Mouse (Mus musculus) G1E (cell line): ENCODE measurements around the gene Srxn1. TPM values are rescaled to one million over a fixed set of nuclear protein-coding genes. Genes with fewer than 3 reads are reported as not detected.
"Not testable (repeated sequence)": the region's sequence is repeated elsewhere in the genome, so short reads cannot be mapped to it uniquely, and the experiment has no call there.

ENCODE experiments used
- ATAC-seq: 2 replicates; pipeline ENCODE4 v1.8.0; 2016; ENCODE audit warnings: mild to moderate bottlenecking; ENCODE audit not compliant: insufficient number of reproducible peaks, poor library complexity, low FRiP score, severe bottlenecking; ENCODE audit errors: extremely low read depth
- DNase-seq: peaks from one replicate; pipeline ENCODE4 v3.0.0; 2012; ENCODE audit warnings: low spot score
- H3K27me3 ChIP-seq: 2 replicates; pipeline ENCODE4 v1.6.1; 2012; ENCODE audit warnings: mild to moderate bottlenecking, low read length, inconsistent platforms; ENCODE audit not compliant: insufficient read depth
- H3K36me3 ChIP-seq: replicated peaks from 2 replicates; pipeline ENCODE3; 2012; ENCODE audit warnings: mild to moderate bottlenecking, inconsistent platforms
- H3K4me1 ChIP-seq: 2 replicates; pipeline ENCODE4 v1.6.1; 2012; ENCODE audit warnings: low read depth, low read length, inconsistent platforms, mixed read lengths; ENCODE audit not compliant: insufficient read depth
- H3K4me3 ChIP-seq: 2 replicates; pipeline ENCODE4 v1.5.1; 2012; ENCODE audit warnings: low read depth, mild to moderate bottlenecking, inconsistent platforms, low read length, moderate library complexity, mixed read lengths
- H3K9me3 ChIP-seq: replicated peaks from 2 replicates; pipeline ENCODE4 v1.6.1; 2012; ENCODE audit warnings: inconsistent platforms
- CTCF ChIP-seq: IDR thresholded peaks from 2 replicates; pipeline ENCODE4 v1.5.1; 2012; ENCODE audit warnings: low read depth, low read length, inconsistent platforms, mixed read lengths
- GATA1 ChIP-seq: IDR thresholded peaks from 2 replicates; pipeline ENCODE4 v1.6.1; 2012; ENCODE audit warnings: borderline replicate concordance, low read length, inconsistent platforms, mixed read lengths
- GATA2 ChIP-seq: IDR thresholded peaks from 2 replicates; pipeline ENCODE4 v1.6.1; 2012; ENCODE audit warnings: low read depth, low read length, inconsistent platforms, borderline replicate concordance
- POLR2AphosphoS5 ChIP-seq: IDR thresholded peaks from 2 replicates; pipeline ENCODE4 v1.6.1; 2012; ENCODE audit warnings: low read depth, low read length, inconsistent platforms; ENCODE audit not compliant: insufficient replicate concordance
- TAL1 ChIP-seq: conservative IDR thresholded peaks from 2 replicates; pipeline ENCODE4 v1.6.1; 2012; ENCODE audit warnings: low read depth, low read length, inconsistent platforms, mixed read lengths
- polyA plus RNA-seq: library from polyadenylated mRNA; stranded (reverse); fragments of >175 nt; gene quantifications from 2 replicates; pipeline ENCODE4 v1.2.3, GENCODE M21; 2012
- total RNA-seq, 2 experiments: library from RNA; stranded (forward) in 1 of 2; stranded (reverse) in 1 of 2; fragments of 200-1000 nt in 1 of 2; fragments of >200 nt in 1 of 2; fragmentation: Nextera tagmentation in 1 of 2; gene quantifications; 2 replicates each; pipeline ENCODE4 v1.2.3; 2014 to 2017

Gene Srxn1
- total RNA-seq (2014; fragmentation: Nextera tagmentation) (2.9 and 5.5 TPM in 2 replicates), total RNA-seq (2017) (17.8 and 21.0 TPM in 2 replicates), polyA plus RNA-seq (2.5 and 4.0 TPM in 2 replicates)

- peaks cover 25% of the 10 kb centered on the region for H3K27me3 ChIP-seq
- peak; percentile 74 for DNase-seq
- peak; percentile 80 for ATAC-seq
- TF ChIP-seq GATA2: no peak
- no peak for TF ChIP-seq TAL1
- no peak for TF ChIP-seq POLR2AphosphoS5
- no peak for TF ChIP-seq GATA1
- no peak for TF ChIP-seq CTCF
- H3K4me3 ChIP-seq: peak within 1 kb of the TSS; percentile 68
- peaks cover 8% of the 10 kb centered on the region for H3K4me1 ChIP-seq
- peaks cover 11% of the 10 kb centered on the region for H3K36me3 ChIP-seq
- no peaks in the 10 kb centered on the region for H3K9me3 ChIP-seq
Observed at GRCm38 (mm10) chr2:152105318-152106224, at the start of gene Srxn1. Gene Srxn1 (plus strand): TSS chr2:152105516.

DNA sequence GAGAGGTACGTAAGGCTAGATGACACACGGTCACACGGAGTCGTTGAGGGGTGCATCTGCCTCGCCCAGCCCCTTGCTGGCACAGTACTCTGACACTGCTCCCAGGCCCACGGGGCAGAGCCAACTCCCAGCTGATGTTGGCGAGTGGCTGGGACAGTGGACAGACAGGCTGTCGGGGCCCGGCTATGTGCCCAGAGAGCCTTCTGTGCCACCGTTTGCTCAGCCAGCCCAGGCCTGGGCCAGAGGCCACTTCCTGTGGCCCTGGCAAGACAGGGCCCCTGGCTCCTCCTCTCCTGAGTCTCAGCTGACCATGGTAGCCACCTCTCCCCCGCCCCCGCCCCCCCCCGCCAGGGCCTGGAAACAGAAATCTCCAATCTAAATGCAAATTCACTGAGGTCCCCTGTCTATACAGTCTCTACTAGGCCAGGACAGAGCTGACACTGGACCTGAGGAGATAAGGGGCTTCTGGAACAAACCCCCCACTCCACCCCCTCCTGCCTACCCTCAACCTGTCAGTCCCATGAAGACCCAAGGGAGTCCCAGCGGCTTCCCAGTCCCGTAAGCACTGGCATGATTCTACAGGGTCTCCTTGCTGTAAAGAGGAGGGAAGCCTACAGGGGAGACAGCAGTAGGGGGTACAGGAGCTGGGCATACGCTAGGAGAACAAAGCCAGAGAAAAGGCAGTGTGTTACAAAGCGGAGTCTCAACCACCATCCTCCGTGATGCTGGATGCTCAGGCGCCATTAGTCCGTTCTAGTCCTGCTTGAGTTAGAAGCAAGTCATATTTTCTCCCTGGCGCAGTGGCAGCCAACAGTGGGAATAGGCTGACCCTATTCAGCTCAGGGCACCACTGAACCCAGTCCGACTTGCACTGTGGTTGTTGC lies 48.7 kb upstream of the Srxn1 start:
- no peaks in the 10 kb centered on the region for H3K4me1 ChIP-seq
- TF ChIP-seq CTCF (no peak), TAL1 (no peak), GATA2 (no peak), POLR2AphosphoS5 (no peak)
- ATAC-seq (no peak), DNase-seq (no peak)
- peaks cover 19% of the 10 kb centered on the region for H3K27me3 ChIP-seq
- no peaks in the 10 kb centered on the region for H3K36me3 ChIP-seq
- no peaks in the 10 kb centered on the region for H3K9me3 ChIP-seq
- H3K4me3 ChIP-seq: no peak overlapping the region

DNA sequence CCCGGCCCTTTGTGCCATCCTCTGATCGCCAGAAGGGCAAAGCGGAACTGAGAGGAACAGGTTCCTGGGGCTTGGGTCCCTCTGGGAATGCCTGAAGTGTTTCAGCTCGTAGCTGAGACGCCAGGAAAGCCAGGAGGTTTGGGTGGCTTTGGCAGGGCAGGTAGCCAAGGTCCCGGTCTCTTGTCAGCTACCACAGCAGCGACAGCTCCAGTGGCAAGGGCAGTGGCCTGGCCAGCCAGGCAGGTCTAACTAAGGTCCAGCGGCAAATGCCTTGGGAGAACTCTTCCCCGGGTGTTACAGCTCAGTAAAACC lies 48.1 kb upstream of the Srxn1 start:
- Histone ChIP-seq H3K36me3 (no peaks in the 10 kb centered on the region), H3K27me3 (peaks cover 19% of the 10 kb centered on the region), H3K4me1 (no peaks in the 10 kb centered on the region), H3K4me3 (no peak overlapping the region), H3K9me3 (no peaks in the 10 kb centered on the region)
- TF ChIP-seq GATA1 (no peak), CTCF (no peak), POLR2AphosphoS5 (no peak), GATA2 (no peak)
- no peak for ATAC-seq
- no peak for DNase-seq

DNA sequence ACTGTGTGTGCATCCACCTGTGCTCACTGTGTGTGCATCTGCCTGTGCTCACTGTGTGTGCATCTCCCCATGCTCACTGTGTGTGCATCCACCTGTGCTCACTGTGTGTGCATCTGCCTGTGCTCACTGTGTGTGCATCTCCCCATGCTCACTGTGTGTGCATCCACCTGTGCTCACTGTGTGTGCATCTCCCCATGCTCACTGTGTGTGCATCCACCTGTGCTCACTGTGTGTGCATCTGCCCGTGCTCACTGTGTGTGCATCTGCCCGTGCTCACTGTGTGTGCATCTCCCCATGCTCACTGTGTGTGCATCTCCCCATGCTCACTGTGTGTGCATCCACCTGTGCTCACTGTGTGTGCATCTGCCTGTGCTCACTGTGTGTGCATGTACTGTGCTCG lies 42.5 kb upstream of the Srxn1 start:
- not testable (repeated sequence) for H3K9me3 ChIP-seq, H3K36me3 ChIP-seq, H3K4me3 ChIP-seq, H3K27me3 ChIP-seq, H3K4me1 ChIP-seq, ATAC-seq, DNase-seq
- 0 out of 2 replicates have a peak, but pooled peaks have one; percentile 73 for TF ChIP-seq POLR2AphosphoS5

DNA sequence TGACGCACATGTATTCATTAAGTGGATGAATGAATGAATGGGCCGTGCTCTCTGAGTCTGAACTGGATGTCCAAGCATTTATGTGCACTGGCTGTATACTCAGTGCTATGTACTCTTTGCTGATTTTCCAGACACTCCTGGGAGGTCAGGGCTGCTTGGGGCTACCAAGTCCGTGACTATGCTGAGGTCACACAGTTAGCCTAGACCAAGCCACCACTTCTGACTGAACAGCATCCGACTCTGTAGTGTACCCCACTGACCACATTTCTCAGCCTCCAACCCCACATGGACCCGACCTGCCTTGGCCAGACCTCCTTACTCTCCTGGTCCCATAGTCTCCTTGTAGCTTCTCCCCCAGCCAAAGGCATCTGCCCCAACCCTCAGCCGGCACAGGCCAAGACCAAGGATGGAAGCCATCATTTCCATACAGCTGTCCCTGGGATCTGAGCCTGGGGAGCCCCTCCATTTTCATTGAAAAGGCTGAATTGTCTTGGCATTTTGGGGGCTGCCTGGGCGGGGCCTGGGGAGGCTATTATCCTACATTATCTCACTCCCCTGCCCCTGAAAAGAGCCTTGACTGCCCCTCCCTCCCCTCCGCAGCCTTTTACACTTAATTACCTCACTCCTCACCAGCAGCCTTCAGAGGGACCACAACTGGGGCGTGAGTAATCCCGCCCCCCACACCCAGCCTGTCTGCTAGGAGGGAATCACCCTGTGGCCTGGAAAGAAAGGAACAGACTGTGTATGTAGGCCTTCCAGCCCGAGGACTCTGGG lies 36.5 kb upstream of the Srxn1 start:
- no peaks in the 10 kb centered on the region for H3K4me1 ChIP-seq
- H3K27me3 ChIP-seq: no peaks in the 10 kb centered on the region; the same call in 1 of the 2 replicates
- H3K4me3 ChIP-seq: no peak overlapping the region
- no peaks in the 10 kb centered on the region for H3K9me3 ChIP-seq
- TF ChIP-seq GATA1 (no peak), CTCF (no peak), POLR2AphosphoS5 (no peak), TAL1 (no peak), GATA2 (no peak)
- no peak for ATAC-seq
- DNase-seq: no peak
- H3K36me3 ChIP-seq: no peaks in the 10 kb centered on the region

DNA sequence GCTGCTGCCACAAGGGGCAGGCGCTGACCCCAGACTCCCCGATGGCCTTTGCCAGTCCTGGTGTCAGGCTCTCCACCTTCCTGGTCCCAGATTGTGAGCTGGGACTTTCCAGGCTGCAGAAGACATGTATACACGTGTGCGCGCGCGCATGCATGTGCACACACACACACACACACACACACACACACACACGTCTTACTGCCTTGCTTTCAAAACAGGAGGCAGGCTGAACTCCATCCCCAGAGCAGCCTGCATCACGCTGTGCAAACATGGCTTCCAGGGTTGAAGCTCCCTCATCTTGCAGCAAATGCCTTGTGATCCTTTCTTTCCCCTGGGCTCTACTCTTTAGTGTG lies 35.9 kb upstream of the Srxn1 start:
- no peaks in the 10 kb centered on the region; the same call in 1 of the 2 replicates for H3K27me3 ChIP-seq
- TF ChIP-seq GATA1 (no peak), POLR2AphosphoS5 (no peak), GATA2 (no peak), CTCF (no peak), TAL1 (no peak)
- no peaks in the 10 kb centered on the region for H3K9me3 ChIP-seq
- no peaks in the 10 kb centered on the region for H3K36me3 ChIP-seq
- H3K4me1 ChIP-seq: no peaks in the 10 kb centered on the region
- H3K4me3 ChIP-seq: no peak overlapping the region
- no peak for DNase-seq
- no peak for ATAC-seq
